Mouse (Mus musculus): ENCODE results near the gene Rbfox1. TPM values are rescaled to one million over a fixed set of nuclear protein-coding genes. Genes with fewer than 3 reads are reported as not detected.

Gene Rbfox1
- not detected for total RNA-seq (2023)

GRCm38 (mm10) chr16:5884746-5885689 is at the start of gene Rbfox1:
Rbfox1 (plus strand) TSS chr16:5885355.

Measured in neutrophil, adult 59 days (primary cell).